Mouse (Mus musculus): ENCODE results near the gene Rnpepl1.

Rnpepl1 gene

DNA sequence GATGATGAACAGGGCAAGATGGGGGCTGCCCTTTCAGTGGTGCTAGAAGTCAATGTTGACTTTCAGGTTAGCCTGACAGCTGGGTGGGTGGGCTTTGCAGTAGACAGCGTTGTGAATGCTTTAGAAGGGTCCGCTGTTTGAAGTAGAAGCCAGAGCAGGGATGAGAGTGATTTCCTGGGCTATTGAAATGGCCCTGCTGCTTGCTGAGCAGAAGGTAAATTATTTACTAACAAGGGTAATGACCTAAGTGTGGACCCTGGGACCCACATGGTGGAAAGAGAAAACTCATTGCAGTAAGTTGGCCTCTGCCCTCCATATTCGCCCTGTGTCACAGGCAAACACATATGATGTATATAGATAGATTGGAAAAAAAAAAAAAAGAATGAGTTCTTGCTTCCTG lies 25.9 kb downstream of the Rnpepl1 start:
- no peak for DNase-seq (ENCODE audit: low spot score in 2 of 2)

DNA sequence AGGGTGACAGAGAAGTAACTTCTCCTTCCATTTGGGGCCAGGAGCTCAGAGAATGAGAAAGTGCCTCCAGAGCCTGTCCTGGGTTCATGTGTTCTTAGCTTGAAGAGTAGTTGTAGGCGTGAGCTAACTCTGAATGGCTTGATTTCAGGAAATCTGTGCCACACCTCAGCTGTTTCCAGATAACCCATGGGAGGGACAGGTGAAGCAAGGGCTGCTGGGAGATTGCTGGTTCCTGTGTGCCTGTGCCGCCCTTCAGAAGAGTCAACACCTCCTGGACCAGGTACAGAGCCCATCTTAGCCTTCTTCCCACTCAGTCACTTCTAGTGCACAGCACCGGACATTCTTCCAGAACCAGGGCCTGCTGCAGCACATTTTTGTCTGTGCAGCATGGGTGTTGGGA lies 27.2 kb downstream of the Rnpepl1 start:
- DNase-seq (ENCODE audit: low spot score in 2 of 2) = no peak

DNA sequence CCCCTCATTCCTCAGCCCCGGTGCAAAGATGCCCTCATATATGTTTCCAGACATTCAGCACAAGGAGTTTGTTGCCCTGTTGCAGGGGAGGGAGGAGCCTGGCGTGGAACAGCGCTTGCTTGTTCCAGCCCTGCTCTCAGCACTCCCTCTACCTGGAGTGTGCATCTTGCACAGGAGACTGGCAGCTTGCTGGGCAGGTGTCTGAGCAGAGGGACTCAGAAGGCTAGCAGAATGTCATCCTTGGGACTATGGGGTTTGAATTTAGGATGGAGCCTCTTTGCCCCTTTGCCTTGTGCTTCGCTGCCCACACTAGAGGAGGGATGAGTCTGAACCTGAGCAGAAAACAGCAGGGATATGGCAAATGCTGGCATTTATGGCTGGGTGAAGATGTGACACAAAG lies 29.2 kb downstream of the Rnpepl1 start:
- DNase-seq (ENCODE audit: low spot score in 2 of 2) = no peak

DNA sequence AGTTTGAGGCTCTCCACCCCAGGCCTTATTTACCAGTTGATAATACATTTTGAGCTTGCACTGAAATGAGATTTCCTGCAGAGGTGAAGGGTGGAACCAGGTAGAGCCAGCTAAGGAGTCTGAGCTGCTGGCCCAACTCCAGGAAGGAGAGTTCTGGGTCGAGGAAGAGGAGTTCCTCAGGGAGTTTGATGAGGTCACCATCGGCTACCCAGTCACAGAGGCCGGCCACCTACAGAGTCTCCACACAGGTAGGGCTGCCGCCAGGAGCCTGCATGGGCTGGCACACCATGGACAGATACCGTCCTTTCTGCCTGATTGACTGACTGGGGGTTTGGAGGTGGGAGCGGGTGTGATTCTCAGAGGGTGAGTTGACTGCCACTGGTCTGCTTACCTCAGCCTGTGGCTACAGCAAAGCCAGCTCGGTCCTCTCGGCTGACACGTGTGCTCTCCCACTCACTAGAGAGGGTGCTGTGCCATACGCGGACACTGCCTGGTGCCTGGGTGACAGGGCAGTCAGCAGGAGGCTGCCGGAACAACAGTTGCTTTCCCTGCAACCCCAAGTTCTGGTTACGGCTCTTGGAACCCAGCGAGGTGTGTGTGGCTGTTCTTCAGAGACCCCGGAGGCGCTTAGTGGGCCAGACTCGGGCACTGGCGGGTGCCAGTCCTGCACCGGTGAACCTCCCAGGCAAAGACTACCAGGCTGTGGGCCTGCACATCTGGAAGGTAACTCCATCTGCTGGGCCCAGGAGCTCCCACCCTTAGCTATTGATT lies 32.8 kb downstream of the Rnpepl1 start:
- no peak for DNase-seq (ENCODE audit: low spot score in 2 of 2)

DNA sequence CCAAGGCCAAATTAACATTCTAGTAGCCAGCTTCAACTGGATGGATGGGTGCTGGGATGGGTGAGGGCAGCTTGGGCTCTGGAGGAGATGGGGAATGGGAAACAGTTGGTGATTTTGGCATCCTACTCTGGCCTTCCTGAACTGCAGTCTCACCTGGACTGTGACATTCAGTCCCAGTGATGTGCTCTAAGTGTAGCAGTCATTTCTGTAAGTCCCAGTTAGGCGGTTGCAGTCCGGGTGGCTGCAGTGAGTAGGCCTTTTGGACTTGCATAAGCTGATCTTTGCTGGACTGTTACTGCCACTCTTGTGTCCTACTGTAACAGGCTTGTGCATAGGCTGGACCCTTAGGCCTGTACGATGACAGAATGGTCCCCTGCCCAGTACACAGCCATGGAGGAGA lies 37.4 kb downstream of the Rnpepl1 start:
- DNase-seq (ENCODE audit: low spot score in 2 of 2) = peak in 1 of 2 experiments; percentile 2

DNA sequence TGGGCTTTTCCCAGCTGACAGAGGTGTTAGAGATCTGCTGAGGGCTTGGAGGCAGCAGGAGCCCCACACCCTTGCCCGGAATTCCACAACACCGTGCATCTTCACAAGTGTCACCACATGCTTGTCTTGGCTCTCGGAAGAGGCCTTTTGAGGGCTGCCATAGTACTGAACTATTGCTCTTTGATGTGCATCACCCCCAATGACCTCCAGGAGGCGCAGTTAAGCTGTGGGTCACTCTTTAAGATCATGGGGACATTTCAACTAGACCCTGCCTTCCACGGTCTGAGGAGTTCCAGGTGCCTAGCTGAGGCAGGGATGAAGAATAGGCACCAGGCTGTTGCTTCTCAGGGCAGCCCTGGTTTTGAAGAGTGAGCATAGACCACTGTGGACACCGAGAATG lies 38.8 kb downstream of the Rnpepl1 start:
- DNase-seq (ENCODE audit: low spot score in 2 of 2) = peak in 1 of 2 experiments; percentile 4

DNA sequence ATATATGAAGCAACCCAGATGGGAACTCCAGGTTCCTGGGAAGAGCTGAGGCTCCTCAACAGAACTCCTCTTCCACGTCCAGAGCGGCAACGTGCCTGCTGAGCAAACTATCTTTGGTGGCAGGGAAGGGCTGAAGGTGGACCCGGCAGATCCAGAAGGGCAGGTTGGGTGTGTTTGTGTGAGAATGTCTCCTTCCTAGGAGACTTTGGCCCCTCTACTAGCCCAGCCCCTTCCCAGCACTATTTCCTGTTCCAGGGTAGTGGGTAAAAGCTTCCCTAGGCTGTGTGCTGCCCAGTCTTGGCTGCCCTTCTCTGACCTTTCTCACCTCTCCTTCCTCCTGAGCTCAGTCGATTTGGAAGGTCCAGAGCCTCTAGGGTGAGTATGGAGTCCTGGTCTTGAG lies 40.0 kb downstream of the Rnpepl1 start, which contains the start of gene Gpr35:
Gpr35 (plus strand) TSS at position 259 of the 400 bp plus-strand sequence.
- DNase-seq (ENCODE audit: low spot score in 2 of 2) = peak in 1 of 2 experiments; percentile 2

DNA sequence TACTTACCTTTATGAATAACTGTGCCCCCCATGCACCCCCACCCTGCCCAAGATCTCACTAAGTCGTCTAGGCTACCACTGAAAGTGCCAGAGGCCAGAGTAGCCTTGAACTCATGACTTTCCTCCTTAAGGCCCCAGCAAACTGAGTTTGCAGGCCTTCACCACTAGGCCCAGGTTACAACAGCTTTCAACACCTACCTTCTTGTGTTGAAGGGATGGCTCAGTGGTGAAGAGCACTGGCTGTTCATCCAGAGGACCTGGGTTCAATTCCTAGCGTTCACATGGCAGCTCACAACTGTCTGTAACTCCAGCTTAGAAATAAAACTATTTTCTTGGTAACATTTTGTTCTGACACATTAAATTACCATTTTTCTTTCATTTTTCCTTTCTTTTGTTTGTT lies 43.1 kb downstream of the Rnpepl1 start:
- DNase-seq (ENCODE audit: low spot score in 2 of 2) = no peak

DNA sequence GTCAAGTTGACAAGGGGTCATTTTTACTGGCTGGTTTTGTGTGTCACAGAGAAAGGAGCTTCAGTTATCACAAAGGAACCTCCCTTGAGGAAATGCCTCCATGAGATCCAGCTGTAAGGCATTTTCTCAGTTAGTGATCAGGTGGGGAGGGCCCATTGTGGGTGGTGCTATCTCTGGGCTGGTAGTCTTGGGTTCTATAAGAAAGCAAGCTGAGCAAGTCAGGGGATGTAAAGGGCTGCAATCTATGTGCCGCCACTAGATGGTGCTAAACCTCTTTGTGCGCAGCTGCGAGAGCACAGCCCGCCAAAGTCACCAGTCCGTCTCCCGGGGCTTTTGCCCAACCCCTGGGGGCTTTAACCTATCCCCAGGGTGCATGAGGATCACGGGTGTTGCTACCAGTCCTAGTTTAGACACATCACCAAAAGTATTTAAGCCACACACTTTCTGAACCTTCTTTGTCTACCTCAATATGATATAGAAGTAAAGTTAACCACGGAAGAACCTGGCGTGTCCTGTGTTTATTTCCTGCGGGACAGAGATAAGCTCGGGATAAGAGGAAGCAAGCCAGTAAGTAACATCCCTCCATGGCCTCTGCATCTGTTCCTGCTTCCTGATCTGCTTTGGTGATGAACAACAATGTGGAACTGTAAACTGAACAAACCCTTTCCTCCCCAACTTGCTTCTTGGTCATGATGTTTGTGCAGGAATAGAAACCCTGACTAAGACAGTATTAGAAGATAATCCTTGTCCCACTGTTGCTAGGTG lies 46.2 kb downstream of the Rnpepl1 start:
- peak; percentile 36 to 70 for DNase-seq (ENCODE audit: low spot score in 2 of 2)

DNA sequence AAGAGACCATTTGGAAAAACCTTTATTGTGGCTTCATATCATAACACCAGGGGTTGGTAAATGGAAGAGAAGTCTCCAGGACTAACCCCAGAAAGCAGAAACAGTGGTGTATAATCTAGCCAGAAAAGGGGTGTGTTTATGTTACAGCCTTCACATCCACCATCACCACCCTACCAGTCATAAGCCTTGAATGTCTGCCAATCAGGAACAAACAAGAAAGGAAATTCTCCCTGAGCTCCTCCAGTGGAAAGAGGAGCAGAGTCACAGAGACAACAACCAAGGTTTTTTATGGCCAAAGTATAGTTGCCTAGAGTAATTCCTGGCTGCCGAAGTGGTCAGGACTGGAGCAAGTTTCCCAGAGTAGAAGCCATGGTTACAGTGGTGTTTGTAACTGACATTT lies 48.4 kb downstream of the Rnpepl1 start:
- DNase-seq (ENCODE audit: low spot score in 2 of 2) = peak in 1 of 2 experiments; percentile 0

DNA sequence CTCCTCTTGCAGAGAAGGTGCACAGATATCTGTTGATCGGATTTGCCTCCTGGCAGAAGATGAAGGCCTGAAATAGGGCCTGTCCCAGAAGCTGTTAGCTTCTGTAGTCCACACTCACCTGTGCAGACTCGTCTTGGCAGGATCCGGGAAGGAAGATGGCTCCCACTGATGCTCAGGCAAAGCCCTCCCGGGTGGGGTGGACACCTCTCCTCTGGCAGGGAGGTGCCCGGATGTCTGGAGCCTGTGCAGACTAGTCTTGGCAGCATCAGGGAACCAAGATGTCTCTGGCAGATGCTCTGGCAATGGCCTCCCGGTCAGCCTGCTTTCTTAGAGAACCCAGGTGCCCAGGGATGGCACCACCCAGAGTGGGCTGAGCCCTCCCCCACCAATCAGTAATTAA lies 60.2 kb downstream of the Rnpepl1 start:
- peak in 1 of 2 experiments; percentile 2 for DNase-seq (ENCODE audit: low spot score in 2 of 2)

DNA sequence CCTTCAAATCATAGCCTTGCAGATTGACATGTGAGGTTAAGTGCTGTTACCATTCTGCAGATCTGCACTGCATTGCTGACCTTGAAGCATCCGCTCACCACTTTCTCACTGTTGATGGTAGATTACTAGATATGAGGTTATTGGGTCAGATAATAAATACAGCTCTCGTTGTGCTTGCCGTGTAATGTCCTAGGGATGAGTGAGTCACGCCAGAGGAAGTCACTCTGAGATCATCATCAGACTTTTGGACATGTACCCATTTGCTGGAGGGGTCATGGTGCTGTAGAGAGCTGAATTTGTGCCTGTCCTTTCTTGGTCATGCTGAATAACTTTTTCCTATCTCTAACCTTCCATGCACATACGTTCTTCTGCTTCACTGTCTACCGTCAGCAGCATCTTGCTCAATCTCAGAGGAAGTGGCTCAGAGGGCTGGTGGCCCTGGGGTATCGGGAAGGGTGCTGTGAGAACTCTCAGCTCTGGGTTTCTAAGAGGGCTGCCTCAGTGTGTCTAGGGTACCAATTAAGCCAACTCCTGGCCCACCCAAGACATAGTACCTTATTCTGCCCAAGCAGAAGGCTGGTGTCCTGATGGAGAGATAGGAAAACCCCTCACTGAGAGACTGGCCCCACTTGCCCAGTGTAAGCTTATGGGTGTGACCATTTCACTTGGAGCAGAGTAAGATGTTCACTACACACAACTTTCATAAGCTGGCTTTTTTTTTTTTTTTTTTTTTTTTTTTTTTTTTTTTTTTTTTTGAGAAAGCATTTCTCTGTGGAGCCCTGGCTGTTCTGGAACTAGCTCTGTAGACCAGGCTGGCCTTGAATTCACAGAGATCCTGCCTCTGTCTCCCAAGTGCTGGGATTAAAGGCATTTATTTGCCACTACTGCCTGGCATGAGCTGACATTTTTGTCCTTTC lies 61.6 kb downstream of the Rnpepl1 start:
- DNase-seq (ENCODE audit: low spot score in 2 of 2) = no peak

DNA sequence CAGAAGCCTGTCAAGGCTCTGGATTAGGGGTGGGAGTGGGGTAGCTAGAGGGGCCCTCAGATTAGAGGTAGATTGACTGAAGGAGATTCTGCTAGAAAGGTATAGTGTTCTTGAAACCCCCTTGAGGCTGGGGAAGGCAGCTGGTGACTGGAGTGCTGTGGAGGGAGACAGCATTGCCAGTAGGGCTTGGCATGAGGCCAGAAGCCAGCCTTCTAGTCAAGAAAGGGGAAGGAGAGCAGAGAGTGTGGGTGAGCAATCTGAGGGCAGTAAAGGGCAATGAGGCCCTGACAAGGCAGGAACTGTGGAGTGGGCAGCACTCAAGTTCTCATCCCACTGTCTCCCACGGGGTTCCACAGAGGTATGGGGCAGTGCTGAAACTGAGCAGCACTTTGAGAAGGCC lies 62.3 kb downstream of the Rnpepl1 start:
- peak in 1 of 2 experiments; percentile 26 for DNase-seq (ENCODE audit: low spot score in 2 of 2)
